Mouse (Mus musculus): ENCODE data around the gene Rin1.

- peak; percentile 50 for TF ChIP-seq POLR2A (IDR thresholded peaks at IDR 0.05; ENCODE audit: extremely low read depth, insufficient read depth, low read length)
- TF ChIP-seq CTCF (IDR thresholded peaks at IDR 0.05; ENCODE audit: extremely low read depth, insufficient read depth, low read length): peak; percentile 33; the same call in 1 of the 2 replicates
These were observed 1.9 kb upstream of the Rin1 start for GRCm38 (mm10) chr19:5048138-5049056.

Data from cortical plate, adult 2 months (tissue).